Mouse (Mus musculus) left cerebral cortex, postnatal 10 days (tissue): ENCODE measurements at regions not wholly inside any gene's neighbourhood (a gene's known extent, or its start where the extent isn't known, plus 50 kb on each side); places are given as distances from the start of the nearest gene placed in this dataset.

Experiments
- DNase-seq, 2 experiments: peaks; one replicate each; pipeline ENCODE4 v3.0.0; 2021 to 2022; ENCODE audit warnings: low spot score in 2 of 2, mixed read lengths in 1 of 2; ENCODE audit errors: extremely low spot score in 1 of 2
- intact Hi-C: fragments of 180-260 bp; cut with DNase I; formaldehyde crosslinking; loops from one replicate; pipeline ENCODE4 v1.15.1; 2025

DNA sequence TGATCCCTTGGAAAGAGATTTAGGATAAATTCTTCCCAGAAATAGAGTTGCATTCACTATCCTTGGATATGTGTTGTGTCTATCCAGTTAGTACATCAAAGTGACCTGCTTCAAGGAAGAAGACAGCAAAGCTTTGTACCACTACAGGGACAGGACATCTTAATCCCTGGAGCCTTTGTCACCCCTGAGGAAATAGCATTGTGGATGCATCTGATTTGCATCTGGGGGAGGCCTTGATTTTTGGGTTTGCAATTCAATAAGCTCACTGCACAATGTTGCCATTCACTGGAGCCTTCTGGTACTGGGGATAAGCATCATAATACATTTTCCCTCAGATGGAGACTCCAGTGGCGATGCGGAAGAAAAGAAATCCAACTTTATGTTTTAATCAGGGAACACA, 229.2 kb upstream of the Dcn start:
- DNase-seq: no peak
- intact Hi-C loops: no loop called here

- intact Hi-C loops: no loop called here
- DNase-seq: peak; percentile 13 to 53
Observed at GRCm38 (mm10) chr10:97265959-97266517, 213.4 kb upstream of the Dcn start.

DNA sequence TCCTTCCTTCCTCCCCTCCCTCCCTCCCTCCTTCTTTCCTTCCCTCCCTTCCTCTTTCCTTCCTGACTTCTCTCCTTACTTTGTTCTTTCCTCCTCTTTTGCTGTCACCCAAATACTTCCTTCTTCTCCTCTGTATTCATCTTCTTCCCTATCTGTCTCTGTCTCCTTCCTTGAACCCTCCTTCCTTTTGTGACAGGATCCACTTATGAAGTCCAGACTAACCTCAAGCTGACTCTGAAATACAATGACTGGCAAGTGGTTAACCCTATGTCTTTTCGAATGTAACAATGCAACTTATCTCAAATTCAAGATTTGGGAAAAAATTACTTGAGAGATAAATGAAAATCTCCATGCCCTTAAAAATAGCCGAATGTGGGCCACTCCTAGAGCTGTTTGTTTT, 197.0 kb upstream of the Dcn start:
- intact Hi-C loops: no loop called here
- no peak for DNase-seq

DNA sequence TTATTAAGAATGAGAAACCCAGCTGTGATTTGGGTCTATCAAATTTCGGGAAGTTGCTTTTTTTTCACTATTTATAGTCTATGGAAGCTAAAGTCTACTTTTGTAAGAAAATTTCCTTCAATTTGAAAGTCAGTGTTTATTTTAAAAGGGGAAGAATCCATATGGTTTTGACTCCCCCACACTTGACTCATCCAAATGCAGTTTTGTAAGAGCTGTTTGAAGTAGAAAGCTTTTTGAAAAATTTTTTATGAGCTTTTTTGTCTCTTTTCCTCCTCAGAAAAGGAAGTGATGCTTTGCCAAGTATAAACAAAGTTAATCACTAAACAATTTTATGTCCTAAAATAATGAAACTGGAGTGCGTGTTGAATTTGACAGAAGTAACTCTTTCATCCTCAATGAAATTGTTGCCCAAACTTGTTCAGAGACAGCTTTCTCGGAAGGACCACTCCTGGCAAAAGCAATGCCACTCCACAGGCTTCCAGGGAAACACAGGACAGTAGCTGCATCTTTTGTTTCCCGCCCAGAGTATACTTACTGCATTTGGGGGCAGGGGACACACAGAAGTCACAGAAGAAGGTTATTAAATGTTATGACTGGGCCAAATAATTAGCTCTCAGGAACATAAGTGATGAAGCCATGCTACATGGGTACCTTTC, 196.4 kb upstream of the Dcn start:
- intact Hi-C loops: no loop called here
- peak in 1 of 2 experiments; percentile 2 for DNase-seq

DNA sequence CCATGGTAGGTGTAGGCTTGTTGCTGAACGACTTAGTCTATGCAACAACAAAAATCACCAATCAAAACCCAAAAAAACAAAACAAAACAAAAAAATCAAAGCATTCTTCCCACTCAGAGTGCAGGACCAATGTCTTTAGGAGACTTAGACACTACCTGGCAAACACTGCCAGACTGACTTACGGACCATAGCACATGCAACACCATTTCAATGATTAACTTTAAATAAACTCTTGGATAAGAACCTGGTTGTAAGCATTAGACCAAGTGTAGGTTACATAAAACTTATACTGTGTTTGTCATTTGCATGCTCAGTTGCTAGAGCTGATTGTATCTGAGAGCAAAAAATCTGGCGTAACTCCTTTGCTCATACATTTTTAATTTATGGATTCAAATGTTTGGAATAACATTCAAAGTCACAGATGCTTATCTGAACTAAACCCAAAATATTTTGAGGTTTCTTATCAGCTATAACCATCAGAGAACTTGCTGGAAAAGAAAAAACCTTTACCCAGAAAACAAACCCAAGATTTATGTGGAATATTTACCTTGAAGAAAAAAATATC, 174.5 kb upstream of the Dcn start:
- intact Hi-C loops: no loop called here
- no peak for DNase-seq

DNA sequence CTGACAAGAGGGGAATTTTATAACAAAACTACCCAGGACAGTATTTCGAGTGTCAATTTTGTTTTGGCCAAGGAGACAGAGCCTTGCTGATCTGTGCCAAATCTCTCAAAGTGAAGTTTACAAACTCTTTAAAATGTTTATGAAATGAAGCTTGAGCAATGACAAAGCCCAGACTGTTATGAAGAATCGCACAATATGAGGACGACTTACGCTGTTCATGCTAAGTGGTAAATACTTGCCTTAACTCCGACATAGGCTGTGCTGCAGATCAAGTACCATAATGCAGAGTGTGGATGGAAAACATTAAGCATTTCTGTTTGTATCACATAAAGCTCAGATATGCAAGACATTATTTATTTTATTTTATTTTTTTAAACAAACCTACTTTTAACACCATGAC, 169.8 kb upstream of the Dcn start:
- DNase-seq: no peak
- intact Hi-C loops: no loop called here

GRCm38 (mm10) chr10:97312509-97312908, 166.9 kb upstream of the Dcn start:
- no peak for DNase-seq
- intact Hi-C loops: loop anchor here (2.0 to 5.0 kb wide), 3 partner anchors 690 to 1180 kb away; no protein-coding TSS in a partner anchor

DNA sequence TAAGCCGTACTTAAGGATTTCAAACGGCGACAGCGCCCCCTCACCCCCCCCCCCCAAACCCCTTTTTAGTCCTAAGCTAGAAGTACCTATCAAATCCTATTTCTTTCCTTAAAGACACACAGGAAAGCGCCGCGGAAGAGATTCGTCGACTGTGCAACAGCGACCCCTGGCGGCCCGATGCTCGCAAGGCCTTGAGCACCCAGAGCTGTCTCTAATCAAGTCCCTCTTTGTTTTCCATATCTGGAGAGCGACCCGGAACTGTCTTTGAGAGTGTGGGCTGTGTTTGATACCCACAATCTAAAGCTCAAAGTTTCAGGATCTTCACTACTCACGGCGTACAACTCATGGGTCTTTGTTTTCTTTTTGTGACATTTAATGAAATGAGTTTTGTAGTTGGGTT, 166.4 kb upstream of the Dcn start:
- peak; percentile 92 to 94 for DNase-seq
- intact Hi-C loops: loop anchor here (2.0 to 5.0 kb wide), 3 partner anchors 691 to 1180 kb away; no protein-coding TSS in a partner anchor

- intact Hi-C loops: loop anchor here (2.0 to 5.0 kb wide), 3 partner anchors 691 to 1181 kb away; no protein-coding TSS in a partner anchor
- DNase-seq: peak; percentile 87 to 94
Observed at GRCm38 (mm10) chr10:97313407-97313901, 166.0 kb upstream of the Dcn start.

DNA sequence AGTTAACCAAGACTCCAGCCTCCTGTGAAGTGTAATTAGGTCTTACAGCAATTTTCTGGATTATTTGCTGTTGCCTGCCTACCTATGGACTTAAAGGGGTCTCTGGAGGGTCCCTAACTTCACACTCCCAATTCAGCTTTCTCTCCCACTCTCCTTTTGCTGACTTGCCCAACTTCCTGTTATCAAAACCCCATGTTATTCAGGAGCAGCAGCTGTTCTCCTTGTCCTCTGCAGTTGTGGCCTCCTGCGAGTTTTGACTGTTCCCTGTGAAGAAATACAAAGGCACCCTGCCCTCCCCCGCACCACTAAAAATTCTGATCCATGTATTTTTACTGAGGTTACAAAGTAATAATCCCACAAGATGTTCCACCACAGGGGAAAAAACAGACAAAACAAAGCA, 146.8 kb upstream of the Dcn start:
- intact Hi-C loops: no loop called here
- no peak for DNase-seq

DNA sequence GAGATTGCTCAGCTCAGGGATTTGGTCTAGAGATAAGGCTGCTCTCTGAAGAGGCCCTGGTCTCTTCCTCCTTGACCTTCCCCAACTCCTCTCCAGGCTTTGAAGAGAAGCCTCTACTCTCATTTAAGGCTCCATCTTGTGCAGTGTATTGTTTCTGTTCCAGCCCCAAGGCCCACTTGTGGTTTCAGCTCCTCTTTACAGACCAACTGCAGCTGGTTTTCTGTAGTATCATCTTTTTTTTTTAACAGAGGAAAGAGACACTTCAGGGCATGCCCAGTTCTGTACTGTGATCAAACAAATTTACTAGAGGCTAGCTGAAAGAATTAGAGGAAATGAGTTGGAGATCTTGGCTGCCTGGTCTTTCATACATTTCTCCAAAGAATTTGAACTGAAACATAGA, 145.4 kb upstream of the Dcn start:
- intact Hi-C loops: no loop called here
- no peak for DNase-seq

GRCm38 (mm10) chr10:97334606-97335150, 144.7 kb upstream of the Dcn start:
- DNase-seq: no peak
- intact Hi-C loops: no loop called here

GRCm38 (mm10) chr10:97338033-97338692, 141.2 kb upstream of the Dcn start:
- no peak for DNase-seq
- intact Hi-C loops: no loop called here

GRCm38 (mm10) chr10:97339866-97340706, 139.3 kb upstream of the Dcn start:
- DNase-seq: peak in 1 of 2 experiments; percentile 34

GRCm38 (mm10) chr10:97345347-97345746, 134.1 kb upstream of the Dcn start:
- intact Hi-C loops: loop anchor here (2.0 kb wide), 1 partner anchor 325 kb away; no protein-coding TSS in a partner anchor
- peak; percentile 57 to 74 for DNase-seq

More at GRCm38 (mm10) chr10:97339866-97340706, 139.3 kb upstream of the Dcn start:
- intact Hi-C loops: loop anchor here (5.0 kb wide), 2 partner anchors 1128 to 1208 kb away; no protein-coding TSS in a partner anchor

- intact Hi-C loops: no loop called here
Observed at GRCm38 (mm10) chr10:97346949-97347348, 132.5 kb upstream of the Dcn start.

GRCm38 (mm10) chr10:97368625-97369024, 110.8 kb upstream of the Dcn start:
- DNase-seq: no peak
- intact Hi-C loops: no loop called here

More at GRCm38 (mm10) chr10:97346949-97347348, 132.5 kb upstream of the Dcn start:
- DNase-seq: no peak

DNA sequence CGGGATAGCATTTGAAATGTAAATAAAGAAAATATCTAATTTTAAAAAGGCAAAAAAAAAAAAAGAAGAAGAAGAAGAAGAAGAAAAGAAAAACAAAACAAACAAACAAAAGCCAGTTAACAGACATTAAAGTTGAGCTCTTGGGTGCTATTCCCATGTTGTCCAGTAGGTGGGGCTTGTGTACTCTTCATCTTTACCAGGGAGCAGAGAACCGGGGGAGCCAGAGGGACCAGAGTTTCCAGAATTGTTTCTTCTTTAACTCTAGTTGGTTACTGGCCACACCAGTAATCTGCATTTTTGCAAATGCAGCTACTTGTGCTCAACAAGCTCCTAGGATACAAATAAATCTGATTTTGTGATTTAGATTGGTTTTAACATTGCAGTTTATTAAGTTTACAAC, 103.6 kb upstream of the Dcn start:
- peak; percentile 43 to 50 for DNase-seq
- intact Hi-C loops: loop anchor here (5.0 kb wide), 1 partner anchor 296 kb away; no protein-coding TSS in a partner anchor
